Mouse (Mus musculus): ENCODE measurements at regions not wholly inside any gene's neighbourhood (a gene's known extent, or its start where the extent isn't known, plus 50 kb on each side); places are given as distances from the start of the nearest gene placed in this dataset.

- WGBS (ENCODE audit: insufficient replicate concordance) = 36% methylated on average over 1 of the region's 1 CpGs
- no peak for TF ChIP-seq EP300 (IDR thresholded peaks at IDR 0.05; ENCODE audit: low read depth)
- peak; percentile 51; the same call in 1 of the 2 replicates for TF ChIP-seq CTCF (IDR thresholded peaks at IDR 0.05; ENCODE audit: low read depth)
- no peak for ATAC-seq (ENCODE audit: insufficient read depth)
- Histone ChIP-seq H3K9me3 (ENCODE audit: control insufficient read depth, low read length) (no peaks in the 10 kb centered on the region), H3K36me3 (replicated peaks; ENCODE audit: control insufficient read depth, insufficient read depth, low read depth) (no peaks in the 10 kb centered on the region), H3K4me2 (ENCODE audit: low read depth) (no peak overlapping the region), H3K9ac (replicated peaks) (no peak overlapping the region), H3K4me3 (ENCODE audit: insufficient read depth in 1 of 2, low read depth in 2 of 2, low read length in 2 of 2) (no peak overlapping the region), H3K27me3 (ENCODE audit: control insufficient read depth, insufficient read depth, low read length) (no peaks in the 10 kb centered on the region), H3K27ac (no peak overlapping the region), H3K4me1 (replicated peaks; ENCODE audit: control insufficient read depth in 2 of 2, insufficient read depth in 2 of 2, low read length in 1 of 2) (no peaks in the 10 kb centered on the region)
- no peak for DNase-seq (ENCODE audit: low read depth in 3 of 3, low spot score in 3 of 3)
Observed at GRCm38 (mm10) chr6:36004701-36005100, 383.2 kb upstream of the Chrm2 start.

- Histone ChIP-seq H3K9me3 (ENCODE audit: control insufficient read depth, low read length) (no peaks in the 10 kb centered on the region), H3K4me3 (ENCODE audit: insufficient read depth in 1 of 2, low read depth in 2 of 2, low read length in 2 of 2) (no peak overlapping the region), H3K4me1 (replicated peaks; ENCODE audit: control insufficient read depth in 2 of 2, insufficient read depth in 2 of 2, low read length in 1 of 2) (no peaks in the 10 kb centered on the region), H3K9ac (replicated peaks) (no peak overlapping the region), H3K4me2 (ENCODE audit: low read depth) (no peak overlapping the region), H3K27me3 (ENCODE audit: control insufficient read depth, insufficient read depth, low read length) (no peaks in the 10 kb centered on the region), H3K36me3 (replicated peaks; ENCODE audit: control insufficient read depth, insufficient read depth, low read depth) (no peaks in the 10 kb centered on the region), H3K27ac (no peak overlapping the region)
- DNase-seq (ENCODE audit: low read depth in 3 of 3, low spot score in 3 of 3) (no peak), ATAC-seq (ENCODE audit: insufficient read depth) (no peak)
- WGBS (ENCODE audit: insufficient replicate concordance) = 28% methylated on average over 3 of the region's 3 CpGs
- no peak for TF ChIP-seq EP300 (IDR thresholded peaks at IDR 0.05; ENCODE audit: low read depth)
- TF ChIP-seq CTCF (IDR thresholded peaks at IDR 0.05; ENCODE audit: low read depth) = no peak
Observed at GRCm38 (mm10) chr6:36002090-36002489, 385.8 kb upstream of the Chrm2 start.

GRCm38 (mm10) chr6:35988891-35989290 is 399.0 kb upstream of the Chrm2 start:
- no peaks in the 10 kb centered on the region for H3K36me3 ChIP-seq (replicated peaks; ENCODE audit: control insufficient read depth, insufficient read depth, low read depth)
- no peak overlapping the region for H3K9ac ChIP-seq (replicated peaks)
- H3K9me3 ChIP-seq (ENCODE audit: control insufficient read depth, low read length) = no peaks in the 10 kb centered on the region
- ATAC-seq (ENCODE audit: insufficient read depth) (no peak), DNase-seq (ENCODE audit: low read depth in 3 of 3, low spot score in 3 of 3) (no peak)
- H3K27ac ChIP-seq = no peak overlapping the region
- H3K4me3 ChIP-seq (ENCODE audit: insufficient read depth in 1 of 2, low read depth in 2 of 2, low read length in 2 of 2) = no peak overlapping the region
- TF ChIP-seq EP300 (IDR thresholded peaks at IDR 0.05; ENCODE audit: low read depth) = no peak
- no peak for TF ChIP-seq CTCF (IDR thresholded peaks at IDR 0.05; ENCODE audit: low read depth)
- 59% methylated on average over 3 of the region's 3 CpGs for WGBS (ENCODE audit: insufficient replicate concordance)
- H3K4me1 ChIP-seq (replicated peaks; ENCODE audit: control insufficient read depth in 2 of 2, insufficient read depth in 2 of 2, low read length in 1 of 2) = no peaks in the 10 kb centered on the region
- no peak overlapping the region for H3K4me2 ChIP-seq (ENCODE audit: low read depth)
- H3K27me3 ChIP-seq (ENCODE audit: control insufficient read depth, insufficient read depth, low read length) = no peaks in the 10 kb centered on the region

DNA sequence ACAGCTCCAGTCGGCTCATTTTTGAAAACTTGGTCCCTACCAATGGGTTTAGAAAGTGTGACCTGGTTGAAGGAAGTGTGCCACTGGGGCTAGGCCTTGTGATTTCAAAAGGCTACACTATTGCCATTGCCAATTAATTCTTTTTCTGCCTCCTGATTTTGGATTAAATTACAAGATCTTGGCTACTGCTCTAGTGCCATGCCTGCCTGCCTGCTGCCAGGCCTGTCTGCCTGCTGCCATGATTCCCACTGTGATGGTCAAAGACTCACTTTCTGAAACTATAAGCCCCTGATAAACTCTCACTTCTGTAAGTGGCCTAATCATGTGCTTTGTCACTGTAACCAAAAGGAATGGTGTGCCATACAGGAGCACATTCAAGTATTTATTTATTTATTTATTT is 400.4 kb upstream of the Mtpn start:
- Histone ChIP-seq H3K27ac (no peak overlapping the region), H3K4me1 (replicated peaks; ENCODE audit: control insufficient read depth in 2 of 2, insufficient read depth in 2 of 2, low read length in 1 of 2) (no peaks in the 10 kb centered on the region), H3K36me3 (replicated peaks; ENCODE audit: control insufficient read depth, insufficient read depth, low read depth) (no peaks in the 10 kb centered on the region), H3K9ac (replicated peaks) (no peak overlapping the region), H3K27me3 (ENCODE audit: control insufficient read depth, insufficient read depth, low read length) (no peaks in the 10 kb centered on the region), H3K9me3 (ENCODE audit: control insufficient read depth, low read length) (no peaks in the 10 kb centered on the region), H3K4me3 (ENCODE audit: insufficient read depth in 1 of 2, low read depth in 2 of 2, low read length in 2 of 2) (no peak overlapping the region), H3K4me2 (ENCODE audit: low read depth) (no peak overlapping the region)
- no peak for TF ChIP-seq EP300 (IDR thresholded peaks at IDR 0.05; ENCODE audit: low read depth)
- no peak for TF ChIP-seq CTCF (IDR thresholded peaks at IDR 0.05; ENCODE audit: low read depth)
- ATAC-seq (ENCODE audit: insufficient read depth) = no peak
- DNase-seq (ENCODE audit: low read depth in 3 of 3, low spot score in 3 of 3) = no peak
- 75% methylated on average over 1 of the region's 1 CpGs for WGBS (ENCODE audit: insufficient replicate concordance)

- H3K9ac ChIP-seq (replicated peaks) = no peak overlapping the region
- ATAC-seq (ENCODE audit: insufficient read depth) = no peak
- no peaks in the 10 kb centered on the region for H3K9me3 ChIP-seq (ENCODE audit: control insufficient read depth, low read length)
- H3K4me2 ChIP-seq (ENCODE audit: low read depth) = no peak overlapping the region
- TF ChIP-seq CTCF (IDR thresholded peaks at IDR 0.05; ENCODE audit: low read depth) (no peak), EP300 (IDR thresholded peaks at IDR 0.05; ENCODE audit: low read depth) (no peak)
- no peaks in the 10 kb centered on the region for H3K27me3 ChIP-seq (ENCODE audit: control insufficient read depth, insufficient read depth, low read length)
- no peak for DNase-seq (ENCODE audit: low read depth in 3 of 3, low spot score in 3 of 3)
- no peak overlapping the region for H3K4me3 ChIP-seq (ENCODE audit: insufficient read depth in 1 of 2, low read depth in 2 of 2, low read length in 2 of 2)
- H3K4me1 ChIP-seq (replicated peaks; ENCODE audit: control insufficient read depth in 2 of 2, insufficient read depth in 2 of 2, low read length in 1 of 2) = no peaks in the 10 kb centered on the region
- H3K36me3 ChIP-seq (replicated peaks; ENCODE audit: control insufficient read depth, insufficient read depth, low read depth) = no peaks in the 10 kb centered on the region
- H3K27ac ChIP-seq = no peak overlapping the region
Observed at GRCm38 (mm10) chr6:35924189-35924588, 384.5 kb upstream of the Mtpn start.
